Mouse (Mus musculus) C2C12 (cell line): ENCODE results near the gene Fars2.

ENCODE experiments used
- CTCF ChIP-seq: IDR thresholded peaks from one replicate; pipeline ENCODE4 v1.5.1; 2011; ENCODE audit not compliant: control insufficient read depth, insufficient read depth, insufficient read length
- USF1 ChIP-seq: IDR thresholded peaks from one replicate; pipeline ENCODE4 v1.6.1; 2011; ENCODE audit warnings: low read depth, mild to moderate bottlenecking, control low read depth, moderate library complexity

DNA sequence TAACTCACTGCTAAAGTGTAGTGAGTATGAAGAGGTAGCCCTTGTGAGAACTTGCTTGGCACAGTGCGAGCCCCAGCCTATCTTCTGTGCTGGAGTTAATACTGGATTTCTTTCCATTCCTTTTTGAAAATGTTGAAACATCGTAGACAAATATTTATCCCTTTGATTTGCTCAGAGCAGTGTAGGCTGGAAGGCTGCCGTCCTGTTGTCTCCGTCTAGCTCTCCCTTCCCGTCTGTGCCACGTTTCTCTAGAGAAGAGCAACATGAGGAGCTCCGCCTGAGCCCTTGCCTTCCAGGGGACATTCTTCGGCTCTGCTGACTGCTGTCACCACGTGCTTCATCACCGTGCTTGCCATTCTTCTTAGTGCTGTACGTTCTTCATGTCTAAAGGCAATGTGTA, 234.3 kb downstream of the Fars2 start:
- TF ChIP-seq USF1 (no peak), CTCF (no peak)
